Mouse (Mus musculus) hematopoietic stem cell, adult 5-6 weeks (primary cell): ENCODE results near the gene Slc6a9. TPM values are rescaled to one million over a fixed set of nuclear protein-coding genes. Genes with fewer than 3 reads are reported as not detected.

Experiments used
- ATAC-seq, 2 experiments: fragments of 125-278 bp in 1 of 2; replicated peaks in 1 of 2; 2 replicates each; pipeline ENCODE4 v1.8.0; 2016 to 2017; ENCODE audit warnings: inconsistent platforms in 2 of 2, mild to moderate bottlenecking in 2 of 2, moderate number of reproducible peaks in 2 of 2, low read depth in 1 of 2, moderate TSS enrichment in 1 of 2; ENCODE audit not compliant: low FRiP score in 2 of 2, poor library complexity in 2 of 2, severe bottlenecking in 2 of 2, insufficient read depth in 1 of 2, low TSS enrichment in 1 of 2
- total RNA-seq: library from RNA; stranded (forward); fragments of 172-1452, 232-1000 nt; gene quantifications from 2 replicates; pipeline ENCODE4 v1.2.3, GENCODE M21; 2017

The Slc6a9 gene
- total RNA-seq, 1 experiment from 2014 or later: 8.0 TPM

GRCm38 (mm10) chr4:117889471-117889870, 55.2 kb downstream of the Slc6a9 start:
- ATAC-seq: no peak

- ATAC-seq: no peak
Observed at GRCm38 (mm10) chr4:117890031-117890430, 55.7 kb downstream of the Slc6a9 start.

GRCm38 (mm10) chr4:117890750-117891149, 56.4 kb downstream of the Slc6a9 start:
- ATAC-seq: no peak

- ATAC-seq: peak; percentile 83 to 92
Observed at GRCm38 (mm10) chr4:117891738-117892161, 57.4 kb downstream of the Slc6a9 start, which contains the start of gene Dph2. Dph2 (minus strand) TSS chr4:117892032.

GRCm38 (mm10) chr4:117893376-117893775, 59.1 kb downstream of the Slc6a9 start:
- ATAC-seq: no peak

GRCm38 (mm10) chr4:117894601-117895000, 60.3 kb downstream of the Slc6a9 start:
- ATAC-seq: no peak

GRCm38 (mm10) chr4:117895339-117895738, 61.0 kb downstream of the Slc6a9 start:
- ATAC-seq: no peak

GRCm38 (mm10) chr4:117896031-117896430, 61.7 kb downstream of the Slc6a9 start:
- ATAC-seq: no peak

- no peak for ATAC-seq
Observed at GRCm38 (mm10) chr4:117898111-117898510, 63.8 kb downstream of the Slc6a9 start.

- no peak for ATAC-seq
Observed at GRCm38 (mm10) chr4:117904094-117904493, 69.8 kb downstream of the Slc6a9 start.

- no peak for ATAC-seq
Observed at GRCm38 (mm10) chr4:117904761-117905160, 70.5 kb downstream of the Slc6a9 start.

- no peak for ATAC-seq
Observed at GRCm38 (mm10) chr4:117906196-117906595, 71.9 kb downstream of the Slc6a9 start.

GRCm38 (mm10) chr4:117908834-117909453, 74.6 kb downstream of the Slc6a9 start:
- ATAC-seq: no peak

- ATAC-seq: no peak
Observed at GRCm38 (mm10) chr4:117912131-117912561, 77.8 kb downstream of the Slc6a9 start.

GRCm38 (mm10) chr4:117912685-117913273, 78.5 kb downstream of the Slc6a9 start:
- no peak for ATAC-seq

GRCm38 (mm10) chr4:117913421-117913820, 79.1 kb downstream of the Slc6a9 start:
- no peak for ATAC-seq

- ATAC-seq: no peak
Observed at GRCm38 (mm10) chr4:117914031-117914430, 79.7 kb downstream of the Slc6a9 start.

GRCm38 (mm10) chr4:117914591-117915442, 80.5 kb downstream of the Slc6a9 start, which contains the start of gene Ipo13:
Ipo13 (minus strand) TSS chr4:117914999.
- ATAC-seq: peak; percentile 82 to 88
